Comparison of ENCODE assay signal across 13 mouse cellular contexts in the genomic region with DNA sequence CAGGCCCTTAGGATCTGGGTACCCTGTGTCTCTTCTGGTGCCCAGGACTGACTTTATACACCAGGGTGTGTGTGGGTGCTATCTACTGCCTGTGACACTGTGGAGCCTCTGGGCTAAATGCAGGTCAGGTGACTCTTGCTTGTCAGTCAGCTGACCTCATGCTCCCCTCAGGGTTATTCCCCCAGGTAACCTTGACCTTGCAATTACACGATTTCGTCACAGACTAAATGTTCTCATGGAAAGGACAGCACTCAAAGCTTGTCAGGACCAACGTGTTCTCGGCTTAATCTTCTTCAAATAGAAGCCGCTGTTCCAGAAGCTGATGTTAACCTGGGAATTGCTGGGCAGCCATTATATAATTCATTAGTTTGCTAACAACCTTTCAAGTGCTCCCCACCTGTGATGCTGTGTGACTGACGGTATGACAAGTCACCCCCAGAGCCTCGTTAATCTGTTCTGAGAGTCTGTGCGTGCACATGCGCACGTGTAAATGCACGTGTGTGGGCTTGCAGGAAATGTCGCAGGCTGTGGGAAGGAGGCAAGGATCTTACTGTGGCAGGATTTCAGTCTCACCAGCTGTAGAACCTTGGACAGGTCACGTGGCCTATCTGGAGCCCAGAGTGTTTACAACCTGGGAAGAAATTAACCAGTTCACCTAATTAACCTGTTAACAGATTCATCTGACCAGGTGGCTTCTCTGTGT.
A peak's percentile ranks its signal among the peaks of the same experiment; 100 is the strongest.
DNase-seq lines count a peak whose midpoint lies in the region; ATAC-seq and TF ChIP-seq lines count a peak whose summit lies in the region.
"Had no signal": no experiment of that assay in that cellular context is flagged by ENCODE, and none has a peak within 500 bp of the region (broad histone marks: within the 10 kb centered on the region; RNA-seq: fewer than 3 reads in every experiment).

No protein-coding gene starts in this region.

- no peaks in the 10 kb centered on the region for H3K36me3 ChIP-seq in liver, postnatal 0 days (replicated peaks; ENCODE audit: insufficient read depth, low read length)
- no peaks in the 10 kb centered on the region for H3K36me3 ChIP-seq in embryonic facial prominence, embryonic 14.5 days (ENCODE audit: control insufficient read depth, insufficient read depth, low read length)
- no peaks in the 10 kb centered on the region for H3K36me3 ChIP-seq in heart, adult 2 months (ENCODE audit: control insufficient read depth, insufficient read depth, low read length)
- H3K36me3 ChIP-seq: embryonic facial prominence, embryonic 12.5 days; stomach, embryonic 15.5 days had no signal

- H3K4me3 ChIP-seq in liver, postnatal 0 days (ENCODE audit: low read depth, low read length), result no peak overlapping the region
- no peak overlapping the region for H3K4me3 ChIP-seq in embryonic facial prominence, embryonic 14.5 days (ENCODE audit: low read depth, low read length)
- H3K4me3 ChIP-seq in heart, adult 2 months, result no peak overlapping the region
- H3K4me3 ChIP-seq: embryonic facial prominence, embryonic 12.5 days; stomach, embryonic 15.5 days had no signal

- H3K9ac ChIP-seq in liver, postnatal 0 days (replicated peaks), result no peak overlapping the region
- H3K9ac ChIP-seq in embryonic facial prominence, embryonic 14.5 days (ENCODE audit: low read depth, low read length), result no peak overlapping the region
- H3K9ac ChIP-seq in heart, adult 2 months (ENCODE audit: low read depth, low read length), result no peak overlapping the region
- H3K9ac ChIP-seq: embryonic facial prominence, embryonic 12.5 days; stomach, embryonic 15.5 days had no signal

- H3K4me2 ChIP-seq in liver, postnatal 0 days (ENCODE audit: low read depth, low read length), result no peak overlapping the region
- no peak overlapping the region for H3K4me2 ChIP-seq in embryonic facial prominence, embryonic 14.5 days (ENCODE audit: low read depth, low read length)
- H3K4me2 ChIP-seq: embryonic facial prominence, embryonic 12.5 days; stomach, embryonic 15.5 days had no signal

- no peaks in the 10 kb centered on the region for H3K4me1 ChIP-seq in liver, postnatal 0 days (ENCODE audit: insufficient read depth)
- no peaks in the 10 kb centered on the region for H3K4me1 ChIP-seq in embryonic facial prominence, embryonic 14.5 days (ENCODE audit: control insufficient read depth, insufficient read depth, low read length)
- no peaks in the 10 kb centered on the region for H3K4me1 ChIP-seq in heart, adult 2 months (ENCODE audit: control insufficient read depth, insufficient read depth, low read length)

- H3K27me3 ChIP-seq in liver, postnatal 0 days (ENCODE audit: insufficient read depth, low read length), result no peaks in the 10 kb centered on the region
- H3K27me3 ChIP-seq in embryonic facial prominence, embryonic 14.5 days (replicated peaks; ENCODE audit: control insufficient read depth, insufficient read depth, low read length), result no peaks in the 10 kb centered on the region
- H3K27me3 ChIP-seq in heart, adult 2 months (ENCODE audit: control insufficient read depth, insufficient read depth, low read length), result no peaks in the 10 kb centered on the region
- H3K27me3 ChIP-seq: embryonic facial prominence, embryonic 12.5 days; stomach, embryonic 15.5 days had no signal

- H3K9me3 ChIP-seq in liver, postnatal 0 days (ENCODE audit: low read length), result no peaks in the 10 kb centered on the region
- H3K9me3 ChIP-seq in embryonic facial prominence, embryonic 14.5 days (ENCODE audit: control insufficient read depth, low read length), result no peaks in the 10 kb centered on the region
- H3K9me3 ChIP-seq: embryonic facial prominence, embryonic 12.5 days; stomach, embryonic 15.5 days had no signal

- 62% methylated on average over 13 of the region's 13 CpGs for WGBS in liver, postnatal 0 days (ENCODE audit: insufficient replicate concordance)
- WGBS in embryonic facial prominence, embryonic 14.5 days, result 58% methylated on average over 13 of the region's 13 CpGs
- 79% methylated on average over 13 of the region's 13 CpGs for WGBS in heart, adult 2 months

- H3K79me2 ChIP-seq in heart, adult 2 months (replicated peaks; ENCODE audit: control insufficient read depth, insufficient read depth, low read length), result no peaks in the 10 kb centered on the region

- TF ChIP-seq POLR2A in heart, adult 2 months (IDR thresholded peaks at IDR 0.05; ENCODE audit: insufficient read depth, low read depth, low read length), result no peak

- peak; percentile 11 to 37 for DNase-seq in frontal cortex, postnatal 36 days (ENCODE audit: low spot score in 2 of 2)
- DNase-seq in frontal cortex, postnatal 25 days (ENCODE audit: low spot score in 2 of 2), result no peak
- DNase-seq in liver, postnatal 0 days, result no peak
- no peak for DNase-seq in liver
- DNase-seq in embryonic facial prominence, embryonic 14.5 days (ENCODE audit: low spot score), result peak; percentile 43
- DNase-seq in mesoderm, embryonic 11.5 days (ENCODE audit: low read depth, low spot score), result peak; percentile 27
- DNase-seq in heart, adult 2 months, result no peak
- DNase-seq in testis, postnatal 14 days (ENCODE audit: low spot score), result no peak
- DNase-seq: lung, postnatal 14 days had no signal

- intact Hi-C loops in heart, adult 2 months (cut with DNase I), result no loop called here

- ATAC-seq in liver, postnatal 0 days, result peak; percentile 89
- ATAC-seq in embryonic facial prominence, embryonic 14.5 days (ENCODE audit: low read depth), result no peak
- ATAC-seq: CD4-positive, CD25-positive, alpha-beta regulatory T cell, adult 4 months; inflammation-experienced regulatory T-cells, adult 6 months had no signal

- peak; percentile 60 for TF ChIP-seq EP300 in liver, postnatal 0 days (IDR thresholded peaks at IDR 0.05; ENCODE audit: low read depth)
- TF ChIP-seq EP300 in heart, adult 2 months (IDR thresholded peaks at IDR 0.05; ENCODE audit: insufficient read depth, low read depth, low read length), result no peak

- no peak for TF ChIP-seq CTCF in liver, postnatal 0 days (IDR thresholded peaks at IDR 0.05; ENCODE audit: low read depth)
- no peak for TF ChIP-seq CTCF in heart, adult 2 months (IDR thresholded peaks at IDR 0.05)

- H3K27ac ChIP-seq in liver, postnatal 0 days (ENCODE audit: low read depth), result no peak overlapping the region; the same call in 1 of the 2 replicates
- no peak overlapping the region for H3K27ac ChIP-seq in embryonic facial prominence, embryonic 14.5 days (replicated peaks; ENCODE audit: low read depth, low read length)
- no peak overlapping the region for H3K27ac ChIP-seq in heart, adult 2 months
- H3K27ac ChIP-seq: embryonic facial prominence, embryonic 12.5 days; stomach, embryonic 15.5 days had no signal

Comparison
In these comparisons a context has a peak if more than half of its experiments do, and no peak if none do; other contexts are left out.
1. DNase-seq: peak in frontal cortex, postnatal 36 days (2 of 2), embryonic facial prominence, embryonic 14.5 days (single experiment) and mesoderm, embryonic 11.5 days (single experiment); none in frontal cortex, postnatal 25 days (0 of 2), liver, postnatal 0 days (single experiment), liver (single experiment), heart, adult 2 months (0 of 2) and testis, postnatal 14 days (single experiment).